Mouse (Mus musculus) MEL (cell line): ENCODE measurements around the gene She.

Experiments
- POLR2A ChIP-seq, 2 experiments: IDR thresholded peaks; 2 replicates each; pipeline ENCODE4 v1.6.1; 2011 to 2012; ENCODE audit warnings: low read length in 2 of 2, mild to moderate bottlenecking in 2 of 2, control low read depth in 1 of 2, improper control_type of control experiment in 1 of 2, low read depth in 1 of 2, moderate library complexity in 1 of 2; ENCODE audit not compliant: control insufficient read depth in 1 of 2, insufficient read depth in 1 of 2, poor library complexity in 1 of 2
- UBTF ChIP-seq: IDR thresholded peaks from 2 replicates; pipeline ENCODE4 v1.6.1; 2012; ENCODE audit warnings: low read depth, mild to moderate bottlenecking, inconsistent platforms, low read length, improper control_type of control experiment, moderate library complexity, borderline replicate concordance; ENCODE audit not compliant: insufficient read depth

DNA sequence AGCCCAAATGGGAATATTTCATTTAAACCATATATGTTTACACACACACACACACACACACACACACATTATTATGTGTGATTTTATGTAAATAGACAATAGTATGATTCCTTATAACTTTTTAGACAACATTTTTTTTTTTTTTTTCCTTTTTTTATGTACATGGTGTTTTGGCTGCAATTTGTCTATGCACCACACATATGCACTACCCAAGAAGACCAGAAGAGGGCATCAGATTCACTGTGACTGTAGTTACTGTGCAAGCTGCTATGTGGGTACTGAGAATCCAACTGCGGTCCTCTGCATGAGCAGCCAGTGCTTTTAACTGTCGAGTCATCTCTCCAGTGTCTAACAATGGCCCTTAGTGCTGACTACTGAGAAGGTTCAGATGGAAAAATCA is 24.4 kb upstream of the She start:
- TF ChIP-seq POLR2A (IDR thresholded peaks at IDR 0.05; ENCODE audit: control insufficient read depth in 1 of 2, insufficient read depth in 1 of 2, low read depth in 1 of 2, low read length in 2 of 2, poor library complexity in 1 of 2): no peak
- TF ChIP-seq UBTF: no peak
